25 mouse cellular contexts compared by ENCODE assay signal in the genomic region with DNA sequence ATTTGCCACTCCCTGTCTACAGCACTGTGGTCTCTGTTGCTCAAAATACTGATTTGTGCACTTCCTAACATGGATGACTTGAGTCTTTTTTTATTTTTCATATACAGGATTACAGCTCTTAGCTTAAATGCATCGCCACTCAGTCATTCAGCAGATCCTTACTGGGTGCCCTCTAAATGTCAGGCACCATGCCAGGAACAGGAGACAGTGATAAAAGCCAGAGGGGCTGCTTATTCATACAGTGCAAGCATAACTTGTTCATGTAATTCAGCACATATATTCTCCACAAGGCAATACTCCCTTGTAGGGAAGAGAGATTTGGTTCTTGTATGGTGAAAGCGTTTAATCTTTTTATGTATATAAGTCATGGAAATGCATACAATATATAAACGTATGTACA.
DNase-seq lines count a peak whose midpoint lies in the region; ATAC-seq and TF ChIP-seq lines count a peak whose summit lies in the region.
"Had no signal": no experiment of that assay in that cellular context is flagged by ENCODE, and none has a peak within 500 bp of the region (broad histone marks: within the 10 kb centered on the region; RNA-seq: fewer than 3 reads in every experiment).

No protein-coding gene starts in this region.

- no peak overlapping the region for H3K27ac ChIP-seq in intestine, embryonic 15.5 days
- H3K27ac ChIP-seq in thymus, adult 2 months (ENCODE audit: control insufficient read depth, insufficient read depth, low read length) = no peak overlapping the region
- H3K27ac ChIP-seq: embryonic facial prominence, embryonic 13.5 days; forebrain, embryonic 12.5 days; hindbrain, embryonic 10.5 days; kidney, embryonic 15.5 days; left cerebral cortex, adult 2 months; liver, embryonic 13.5 days had no signal

- H3K9me3 ChIP-seq in intestine, embryonic 15.5 days = no peaks in the 10 kb centered on the region
- H3K9me3 ChIP-seq: embryonic facial prominence, embryonic 13.5 days; forebrain, embryonic 12.5 days; G1E; kidney, embryonic 15.5 days; liver, embryonic 13.5 days had no signal

- H3K4me2 ChIP-seq in intestine, embryonic 15.5 days (replicated peaks) = no peak overlapping the region
- H3K4me2 ChIP-seq: embryonic facial prominence, embryonic 13.5 days; forebrain, embryonic 12.5 days; kidney, embryonic 15.5 days; liver, embryonic 13.5 days; midbrain, embryonic 11.5 days had no signal

- H3K9ac ChIP-seq in intestine, embryonic 15.5 days = no peak overlapping the region
- H3K9ac ChIP-seq: embryonic facial prominence, embryonic 13.5 days; forebrain, embryonic 12.5 days; kidney, embryonic 15.5 days; liver, embryonic 13.5 days had no signal

- 62% methylated on average over 3 of the region's 3 CpGs for WGBS in intestine, embryonic 15.5 days
- 95% methylated on average over 3 of the region's 3 CpGs for WGBS in thymus, adult 2 months

- DNase-seq in heart, adult 18-20 months = peak; percentile 11 to 15
- DNase-seq in heart, adult 8-10 months (ENCODE audit: low spot score) = no peak
- DNase-seq in adrenal gland, postnatal 25 days = peak; percentile 13
- peak; percentile 27 for DNase-seq in brain, embryonic 14.5 days (ENCODE audit: low read depth)
- peak; percentile 59 for DNase-seq in heart, postnatal 10 days
- DNase-seq in thymus, adult 2 months = no peak
- DNase-seq: B cell, adult 2 months; cerebellum, adult 18-20 months; cerebellum, postnatal 14 days; kidney, adult 11 months; liver, embryonic 13.5 days; lung, adult 2 months; lung, postnatal 14 days; thymus, postnatal 14 days had no signal

- no peak for TF ChIP-seq POLR2A in brain, embryonic 14.5 days (IDR thresholded peaks at IDR 0.05; ENCODE audit: borderline replicate concordance, extremely low read depth, insufficient read depth, insufficient read length, poor library complexity, severe bottlenecking)
- TF ChIP-seq POLR2A in thymus, adult 2 months (IDR thresholded peaks at IDR 0.05; ENCODE audit: control insufficient read depth, extremely low read depth, insufficient read depth, low read length, poor library complexity) = no peak

- ATAC-seq in intestine, embryonic 15.5 days = no peak
- ATAC-seq: Patski had no signal

- H3K4me1 ChIP-seq in intestine, embryonic 15.5 days (replicated peaks) = no peaks in the 10 kb centered on the region
- H3K4me1 ChIP-seq in thymus, adult 2 months (replicated peaks; ENCODE audit: control insufficient read depth, insufficient read depth, low read length) = no peaks in the 10 kb centered on the region
- H3K4me1 ChIP-seq: forebrain, embryonic 12.5 days; hindbrain, embryonic 10.5 days; kidney, embryonic 15.5 days; liver, embryonic 13.5 days had no signal

- no peak for TF ChIP-seq CTCF in brain, embryonic 14.5 days (IDR thresholded peaks at IDR 0.05; ENCODE audit: borderline replicate concordance, extremely low read depth, insufficient read depth, insufficient read length)
- no peak for TF ChIP-seq CTCF in thymus, adult 2 months (IDR thresholded peaks at IDR 0.05; ENCODE audit: borderline replicate concordance, control insufficient read depth, extremely low read depth, insufficient read depth, low read length, poor library complexity)

- intact Hi-C loops in heart, postnatal 10 days (cut with DNase I) = no loop called here

- H3K27me3 ChIP-seq in intestine, embryonic 15.5 days (replicated peaks) = no peaks in the 10 kb centered on the region
- H3K27me3 ChIP-seq in thymus, adult 2 months (ENCODE audit: control insufficient read depth, insufficient read depth, low read length) = no peaks in the 10 kb centered on the region
- H3K27me3 ChIP-seq: CH12.LX; embryonic facial prominence, embryonic 13.5 days; forebrain, embryonic 12.5 days; kidney, embryonic 15.5 days; Patski had no signal

- H3K4me3 ChIP-seq in intestine, embryonic 15.5 days (replicated peaks) = no peak overlapping the region
- H3K4me3 ChIP-seq in thymus, adult 2 months (ENCODE audit: control insufficient read depth, insufficient read depth, low read length) = no peak overlapping the region
- H3K4me3 ChIP-seq: embryonic facial prominence, embryonic 13.5 days; erythroblast, embryonic 14.5 days; forebrain, embryonic 12.5 days; hindbrain, embryonic 10.5 days; kidney, embryonic 15.5 days; left cerebral cortex, adult 2 months; liver, embryonic 13.5 days had no signal

- no peaks in the 10 kb centered on the region for H3K36me3 ChIP-seq in intestine, embryonic 15.5 days
- no peaks in the 10 kb centered on the region for H3K36me3 ChIP-seq in thymus, adult 2 months (ENCODE audit: control insufficient read depth, insufficient read depth, low read length)
- H3K36me3 ChIP-seq: embryonic facial prominence, embryonic 13.5 days; forebrain, embryonic 12.5 days; G1E; hindbrain, embryonic 10.5 days; kidney, embryonic 15.5 days; liver, embryonic 13.5 days had no signal

Comparison
In these comparisons a context has a peak if more than half of its experiments do, and no peak if none do; other contexts are left out.
1. DNase-seq: peak in heart, adult 18-20 months (2 of 2), adrenal gland, postnatal 25 days (single experiment), brain, embryonic 14.5 days (single experiment) and heart, postnatal 10 days (2 of 2); none in heart, adult 8-10 months (single experiment) and thymus, adult 2 months (single experiment).